In the genomic region with DNA sequence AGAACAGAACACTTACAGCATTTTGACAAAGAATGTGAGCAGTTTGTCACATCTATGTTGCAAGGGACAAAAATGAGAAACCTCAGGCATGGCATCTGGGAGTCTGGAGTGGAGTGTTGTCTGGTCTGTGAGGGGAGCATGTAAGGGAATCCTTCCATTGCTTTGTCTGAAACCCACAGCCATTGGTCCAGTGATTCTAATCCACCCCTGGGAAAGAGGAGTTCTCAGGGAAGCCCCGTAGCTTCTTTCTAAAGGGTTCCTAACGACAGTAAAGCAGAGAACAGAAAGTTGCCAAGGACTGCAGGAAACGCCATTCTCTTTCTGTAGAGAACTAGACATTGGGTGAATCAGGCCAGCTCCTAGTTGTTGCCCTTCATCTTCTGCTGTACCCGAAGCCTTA, we compare ENCODE assay signal across 13 mouse cellular contexts.
"Had no signal": no experiment of that assay in that cellular context is flagged by ENCODE, and none has a peak within 500 bp of the region (broad histone marks: within the 10 kb centered on the region; RNA-seq: fewer than 3 reads in every experiment).

No protein-coding gene starts in this region.

- DNase-seq: lung, adult 18-20 months; lung, embryonic 14.5 days; lung, postnatal 10 days; lung, postnatal 4 days; right cerebral cortex, postnatal 14 days; spleen, adult 18-20 months; thymus, adult 18-20 months; thymus, postnatal 14 days; thymus, postnatal 36 days had no signal

- H3K4me3 ChIP-seq: midbrain, embryonic 10.5 days; midbrain, embryonic 13.5 days; midbrain, embryonic 15.5 days; neural tube, embryonic 12.5 days had no signal

- H3K27ac ChIP-seq: midbrain, embryonic 10.5 days; midbrain, embryonic 13.5 days; midbrain, embryonic 15.5 days; neural tube, embryonic 12.5 days had no signal
